9 mouse cellular contexts compared by ENCODE assay signal in the genomic region with DNA sequence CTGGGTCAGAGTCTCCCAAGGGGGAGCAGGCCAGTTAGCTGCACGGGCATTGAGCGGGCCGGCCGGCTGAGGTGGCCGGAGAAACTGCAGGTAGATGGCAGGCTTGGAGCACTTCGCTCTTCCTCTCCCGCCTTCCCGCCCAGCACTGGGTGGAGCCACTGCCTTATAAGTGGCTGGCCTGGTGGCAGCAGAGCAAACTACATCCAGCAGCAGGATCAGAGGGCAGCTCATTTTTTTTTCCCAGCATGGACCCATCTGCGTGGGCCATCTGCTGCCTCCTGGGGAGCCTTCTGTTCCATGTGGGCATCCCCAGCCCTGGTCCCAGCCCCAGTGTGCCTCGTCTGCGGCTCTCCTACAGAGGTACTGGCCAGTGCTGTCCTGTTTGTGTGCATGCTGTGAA. TPM values are rescaled to one million over a fixed set of nuclear protein-coding genes. Genes with fewer than 3 reads are reported as not detected.
DNase-seq lines count a peak whose midpoint lies in the region; ATAC-seq lines count a peak whose summit lies in the region.
"Had no signal": no experiment of that assay in that cellular context is flagged by ENCODE, and none has a peak within 500 bp of the region (broad histone marks: within the 10 kb centered on the region; RNA-seq: fewer than 3 reads in every experiment).

Gene Sema3g, plus strand, starts transcription at position 195 of the 400 bp plus-strand sequence.

- peak within 1 kb of the TSS; percentile 75 for H3K9ac ChIP-seq in heart, embryonic 13.5 days
- H3K9ac ChIP-seq in kidney, embryonic 16.5 days (replicated peaks; ENCODE audit: low read length): peak within 1 kb of the TSS; percentile 56

- H3K27me3 ChIP-seq in heart, embryonic 13.5 days (replicated peaks): peaks cover 7% of the 10 kb centered on the region; the same call in 1 of the 2 replicates
- H3K27me3 ChIP-seq in kidney, embryonic 16.5 days (ENCODE audit: insufficient read depth, low read length): no peaks in the 10 kb centered on the region

- peaks cover 4% of the 10 kb centered on the region for H3K36me3 ChIP-seq in heart, embryonic 13.5 days
- H3K36me3 ChIP-seq in kidney, embryonic 16.5 days (ENCODE audit: insufficient read depth, low read length): no peaks in the 10 kb centered on the region

- peak; percentile 84 for DNase-seq in 416B (ENCODE audit: low read depth)
- DNase-seq in T-cell, adult 2 months (ENCODE audit: low spot score): peak; percentile 15
- peak; percentile 86 for DNase-seq in embryo, embryonic 10 days (ENCODE audit: low spot score)
- peak; percentile 88 to 91 for DNase-seq in lung, postnatal 4 days
- DNase-seq in spleen, postnatal 4 days (ENCODE audit: low spot score in 2 of 2): peak; percentile 62 to 80
- DNase-seq in right cerebral cortex, postnatal 10 days (ENCODE audit: low spot score in 2 of 2): no peak

- H3K4me1 ChIP-seq in heart, embryonic 13.5 days: peaks cover 50% of the 10 kb centered on the region
- H3K4me1 ChIP-seq in kidney, embryonic 16.5 days (ENCODE audit: insufficient read depth, low read length): peaks cover 11% of the 10 kb centered on the region; the same call in 1 of the 2 replicates

- 7% methylated on average over 11 of the region's 11 CpGs for WGBS in heart, embryonic 13.5 days
- 8% methylated on average over 11 of the region's 11 CpGs for WGBS in kidney, embryonic 16.5 days

- peak within 1 kb of the TSS; percentile 48 for H3K27ac ChIP-seq in heart, embryonic 13.5 days (replicated peaks)
- H3K27ac ChIP-seq in kidney, embryonic 16.5 days (ENCODE audit: low read length): peak within 1 kb of the TSS; percentile 38; the same call in 1 of the 2 replicates

- H3K4me2 ChIP-seq in heart, embryonic 13.5 days: peak within 1 kb of the TSS; percentile 54
- H3K4me2 ChIP-seq in kidney, embryonic 16.5 days (replicated peaks; ENCODE audit: low read depth, low read length): peak within 1 kb of the TSS; percentile 40

- no peaks in the 10 kb centered on the region for H3K9me3 ChIP-seq in heart, embryonic 13.5 days
- no peaks in the 10 kb centered on the region for H3K9me3 ChIP-seq in kidney, embryonic 16.5 days (ENCODE audit: low read length)

- ATAC-seq in heart, embryonic 13.5 days (ENCODE audit: extremely low read depth, insufficient number of reproducible peaks, low FRiP score, low TSS enrichment): peak; percentile 38; the same call in 1 of the 2 replicates
- peak; percentile 87 for ATAC-seq in kidney, embryonic 16.5 days (ENCODE audit: low FRiP score, low TSS enrichment)

- H3K4me3 ChIP-seq in heart, embryonic 13.5 days: peak within 1 kb of the TSS; percentile 13; the same call in 1 of the 2 replicates
- peak within 1 kb of the TSS; percentile 29 for H3K4me3 ChIP-seq in kidney, embryonic 16.5 days (ENCODE audit: low read length)
- H3K4me3 ChIP-seq: erythroblast, embryonic 14.5 days had no signal

RNA-seq across cellular contexts. Expression of gene Sema3g, which starts in this region (rescaled TPM):
- 0.51 TPM in 2 replicates for polyA plus RNA-seq in heart, embryonic 13.5 days (2015; fragmentation: Nextera tagmentation; extraction: Ambion mirVana)
- polyA plus RNA-seq in kidney, embryonic 16.5 days (2015; fragmentation: Nextera tagmentation; extraction: Ambion mirVana): 5.3 and 5.4 TPM in 2 replicates
- polyA plus RNA-seq: erythroblast, embryonic 14.5 days had no signal

Comparison
In these comparisons a context has a peak if more than half of its experiments do, and no peak if none do; other contexts are left out.
1. Peak in ATAC-seq, H3K4me3 ChIP-seq, H3K27ac ChIP-seq, H3K9ac ChIP-seq and H3K4me2 ChIP-seq in heart, embryonic 13.5 days; RNA of the gene not detected or under 1 TPM.
2. DNase-seq: peak in 416B (single experiment), T-cell, adult 2 months (single experiment), embryo, embryonic 10 days (single experiment), lung, postnatal 4 days (2 of 2) and spleen, postnatal 4 days (2 of 2); none in right cerebral cortex, postnatal 10 days (0 of 2).